Mouse (Mus musculus): ENCODE measurements around the gene Gm17018. TPM values are rescaled to one million over a fixed set of nuclear protein-coding genes. Genes with fewer than 3 reads are reported as not detected.

Gm17018 gene
- polyA plus RNA-seq, 1 experiment from 2014 or later, result 53.5 TPM

DNA sequence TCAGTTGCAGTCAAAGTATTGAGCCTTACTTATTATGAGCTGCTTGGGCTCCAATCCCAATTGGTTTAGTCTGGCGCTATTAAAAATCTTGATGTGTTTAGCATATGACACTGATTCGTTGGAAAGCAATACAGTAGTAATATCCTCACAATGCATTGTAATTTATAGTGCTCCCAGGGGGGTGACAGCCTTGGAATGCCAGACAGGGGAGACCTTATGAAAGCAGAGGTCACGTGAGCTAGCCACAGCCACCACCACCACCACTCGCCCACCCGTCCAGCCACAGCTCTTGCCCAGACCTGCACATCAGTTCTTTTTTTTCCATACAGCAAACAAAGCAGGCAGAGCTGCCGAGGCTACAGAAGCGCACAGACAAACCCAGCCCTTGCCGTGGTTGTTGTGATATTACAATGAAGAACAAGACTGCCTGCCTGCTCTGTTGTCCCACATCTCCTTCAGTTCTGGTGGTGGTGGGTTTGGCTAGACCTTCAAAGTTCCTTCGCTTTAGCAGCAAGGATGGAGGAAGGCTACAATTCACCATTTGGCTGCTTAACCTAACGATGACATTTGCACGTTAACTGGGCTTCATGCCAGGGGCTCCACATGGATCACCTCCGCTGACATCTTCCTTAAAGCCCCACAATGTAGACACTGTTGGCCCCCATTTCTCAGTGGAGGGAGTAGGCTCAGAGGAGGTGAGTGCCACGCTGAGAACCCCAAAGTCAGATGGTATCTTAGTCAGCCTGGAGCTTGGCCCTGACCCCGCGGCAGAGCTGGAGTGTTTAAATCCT is 5.7 kb downstream of the Gm17018 start:
- peak overlapping the region; percentile 51; the same call in 1 of the 2 replicates for H3K27ac ChIP-seq
- H3K27me3 ChIP-seq (ENCODE audit: poor library complexity, severe bottlenecking), result peaks cover 78% of the 10 kb centered on the region
- H3K4me3 ChIP-seq, result no peak overlapping the region
- H3K9me3 ChIP-seq, result no peaks in the 10 kb centered on the region
- H3K36me3 ChIP-seq (replicated peaks), result 0 out of 2 replicates have a peak, but pooled peaks cover 3% of the 10 kb centered on the region
- peaks cover 66% of the 10 kb centered on the region for H3K4me1 ChIP-seq
- DNase-seq (ENCODE audit: extremely low spot score, low spot score), result no peak
- 70% methylated on average over 15 of the region's 15 CpGs for WGBS

DNA sequence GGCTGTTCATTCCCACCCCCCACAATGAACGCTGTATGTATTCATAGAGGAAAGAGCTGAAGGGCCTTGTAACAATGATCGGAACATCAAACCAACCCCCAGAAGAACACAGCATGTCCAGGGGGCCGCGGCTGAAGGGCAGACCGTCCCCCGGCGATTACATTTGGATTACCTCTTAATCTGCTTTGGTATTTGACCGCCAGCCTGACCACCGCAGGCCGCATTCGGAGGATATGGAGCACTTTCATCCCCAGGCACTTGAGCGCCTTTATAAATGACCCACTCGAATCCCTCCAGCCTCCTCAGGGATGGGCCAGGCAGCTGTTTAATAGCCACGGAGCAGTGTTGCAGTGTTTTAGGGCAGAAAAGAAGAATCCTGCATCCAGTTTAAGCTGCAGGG is 7.0 kb downstream of the Gm17018 start:
- 6% methylated on average over 14 of the region's 14 CpGs for WGBS
- H3K27ac ChIP-seq, result peak overlapping the region; percentile 72
- H3K27me3 ChIP-seq (ENCODE audit: poor library complexity, severe bottlenecking), result peaks cover 90% of the 10 kb centered on the region
- H3K4me1 ChIP-seq, result peaks cover 59% of the 10 kb centered on the region
- no peak for DNase-seq (ENCODE audit: extremely low spot score, low spot score)
- H3K4me3 ChIP-seq, result no peak overlapping the region
- no peaks in the 10 kb centered on the region for H3K9me3 ChIP-seq
- peaks cover 12% of the 10 kb centered on the region for H3K36me3 ChIP-seq (replicated peaks)

DNA sequence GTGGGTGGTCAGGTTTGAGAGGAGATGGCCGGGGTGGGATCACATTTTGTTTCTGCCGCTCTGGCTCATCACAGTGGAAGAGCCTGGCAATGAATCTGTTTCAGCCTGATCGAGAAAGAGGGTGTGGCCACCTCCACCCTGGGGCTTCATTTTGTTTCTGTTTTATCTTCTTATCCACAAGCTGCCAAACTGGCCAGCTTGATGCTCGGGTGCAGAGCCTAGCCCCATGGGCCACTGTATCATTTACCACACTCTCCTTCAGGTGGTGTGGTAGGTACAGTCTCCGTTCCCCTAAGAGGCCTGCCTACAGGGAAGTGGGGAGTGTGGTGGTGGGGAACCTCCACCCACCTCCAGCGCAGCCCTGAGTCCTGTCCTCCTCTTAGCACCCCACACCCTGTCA is 12.6 kb downstream of the Gm17018 start:
- whole genome bisulfite sequencing, result 80% methylated on average over 6 of the region's 6 CpGs
- H3K36me3 ChIP-seq (replicated peaks), result peaks cover 45% of the 10 kb centered on the region

DNA sequence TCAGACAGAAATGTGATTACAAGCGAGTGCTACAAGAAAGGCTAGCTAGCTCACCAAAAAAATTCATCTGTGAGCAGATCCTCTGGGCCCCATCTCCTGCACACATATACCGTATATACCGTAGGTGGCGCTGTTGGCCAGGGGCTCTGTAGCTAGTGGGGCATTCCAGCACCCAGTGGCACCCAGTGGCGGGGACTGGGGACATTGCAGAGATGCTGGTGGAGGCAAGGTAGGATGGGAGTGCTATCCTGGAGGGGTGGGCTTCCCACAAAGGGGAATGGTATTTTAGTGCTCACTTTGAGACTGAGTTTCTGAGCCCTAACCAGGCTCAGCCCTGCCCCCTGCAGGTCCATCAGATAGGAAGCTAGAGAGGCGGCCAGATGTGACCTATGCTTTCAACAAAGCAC is 13.4 kb downstream of the Gm17018 start:
- Histone ChIP-seq H3K27me3 (ENCODE audit: poor library complexity, severe bottlenecking) (peaks cover 100% of the 10 kb centered on the region), H3K9me3 (no peaks in the 10 kb centered on the region), H3K4me1 (peaks cover 61% of the 10 kb centered on the region), H3K27ac (no peak overlapping the region), H3K36me3 (replicated peaks) (peaks cover 53% of the 10 kb centered on the region), H3K4me3 (no peak overlapping the region)
- DNase-seq (ENCODE audit: extremely low spot score, low spot score), result peak; percentile 61
- 25% methylated on average over 6 of the region's 6 CpGs for WGBS

More for the DNA sequence above, 12.6 kb downstream of the Gm17018 start:
- no peaks in the 10 kb centered on the region for H3K9me3 ChIP-seq
- H3K27ac ChIP-seq, result no peak overlapping the region
- H3K4me1 ChIP-seq, result peaks cover 67% of the 10 kb centered on the region
- DNase-seq (ENCODE audit: extremely low spot score, low spot score), result no peak
- peaks cover 100% of the 10 kb centered on the region for H3K27me3 ChIP-seq (ENCODE audit: poor library complexity, severe bottlenecking)
- H3K4me3 ChIP-seq, result no peak overlapping the region

DNA sequence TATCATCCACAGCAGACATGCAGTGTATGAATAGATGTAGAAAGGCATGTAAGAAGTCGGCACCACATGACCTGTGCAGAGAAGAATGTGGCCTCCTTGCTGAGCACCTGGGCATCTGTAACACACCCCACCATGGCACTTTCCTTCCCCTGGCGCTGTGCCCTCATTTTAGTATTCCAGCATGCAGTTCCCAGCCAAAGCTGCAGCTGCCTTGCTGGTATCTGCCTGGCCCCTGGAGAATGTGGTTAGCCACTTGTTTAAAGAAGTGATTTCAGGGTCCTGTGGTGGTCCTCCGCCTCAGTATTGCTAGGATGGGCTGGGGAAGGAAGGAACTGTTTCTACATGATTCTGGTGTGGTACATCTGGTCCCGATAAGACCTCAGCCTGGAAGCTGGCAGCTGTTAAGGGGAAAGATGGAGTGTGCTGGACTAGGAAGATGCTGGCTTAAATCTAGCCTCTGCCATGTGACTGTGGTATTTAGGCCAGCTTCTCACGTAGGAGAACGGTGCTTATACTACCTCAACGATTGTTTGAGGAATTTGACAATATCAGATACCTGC is 14.0 kb downstream of the Gm17018 start:
- Histone ChIP-seq H3K4me1 (peaks cover 61% of the 10 kb centered on the region), H3K36me3 (replicated peaks) (peaks cover 59% of the 10 kb centered on the region), H3K4me3 (no peak overlapping the region), H3K27ac (0 out of 2 replicates have a peak overlapping the region, but pooled peaks have one; percentile 35), H3K9me3 (no peaks in the 10 kb centered on the region), H3K27me3 (ENCODE audit: poor library complexity, severe bottlenecking) (peaks cover 100% of the 10 kb centered on the region)
- DNase-seq (ENCODE audit: extremely low spot score, low spot score), result no peak
- 81% methylated on average over 7 of the region's 7 CpGs for WGBS

DNA sequence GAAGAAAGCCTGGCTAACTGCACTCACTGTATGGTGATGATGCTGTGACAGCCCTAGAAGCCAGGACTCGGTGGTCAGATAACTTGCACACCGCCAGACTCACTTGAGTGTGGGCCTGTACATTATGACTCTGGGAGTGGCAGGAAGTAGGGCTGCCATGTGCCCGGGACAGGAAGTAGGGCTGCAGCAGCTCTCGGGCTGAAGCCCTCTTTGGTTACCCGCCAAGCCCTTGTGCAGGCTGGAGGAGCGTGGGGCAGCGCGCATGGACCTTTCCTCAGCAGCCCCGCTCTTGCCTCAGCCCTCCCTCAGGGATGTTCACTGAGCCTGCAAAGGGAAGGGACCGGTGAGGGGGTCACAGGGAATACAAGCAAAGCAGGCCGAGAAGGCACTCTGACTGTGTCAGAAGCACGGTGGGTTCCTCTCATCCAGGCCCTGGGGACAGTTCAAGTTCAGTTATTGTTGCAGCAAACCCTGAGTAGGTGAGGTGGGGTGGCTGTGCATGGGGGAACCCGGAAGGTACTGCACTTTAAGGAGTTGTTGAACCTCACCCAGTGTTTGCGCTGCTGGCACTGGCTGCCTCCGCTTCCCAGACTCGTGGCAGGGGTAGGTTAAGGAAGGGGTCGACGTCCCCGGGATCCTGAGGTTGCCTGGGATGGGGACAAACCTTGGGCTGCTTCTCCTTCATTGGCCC is 14.7 kb downstream of the Gm17018 start:
- H3K27ac ChIP-seq, result peak overlapping the region; percentile 51
- no peaks in the 10 kb centered on the region for H3K9me3 ChIP-seq
- H3K4me1 ChIP-seq, result peaks cover 61% of the 10 kb centered on the region
- WGBS, result 48% methylated on average over 19 of the region's 19 CpGs
- H3K27me3 ChIP-seq (ENCODE audit: poor library complexity, severe bottlenecking), result peaks cover 100% of the 10 kb centered on the region
- H3K36me3 ChIP-seq (replicated peaks), result peaks cover 63% of the 10 kb centered on the region
- no peak overlapping the region for H3K4me3 ChIP-seq
- no peak for DNase-seq (ENCODE audit: extremely low spot score, low spot score)

DNA sequence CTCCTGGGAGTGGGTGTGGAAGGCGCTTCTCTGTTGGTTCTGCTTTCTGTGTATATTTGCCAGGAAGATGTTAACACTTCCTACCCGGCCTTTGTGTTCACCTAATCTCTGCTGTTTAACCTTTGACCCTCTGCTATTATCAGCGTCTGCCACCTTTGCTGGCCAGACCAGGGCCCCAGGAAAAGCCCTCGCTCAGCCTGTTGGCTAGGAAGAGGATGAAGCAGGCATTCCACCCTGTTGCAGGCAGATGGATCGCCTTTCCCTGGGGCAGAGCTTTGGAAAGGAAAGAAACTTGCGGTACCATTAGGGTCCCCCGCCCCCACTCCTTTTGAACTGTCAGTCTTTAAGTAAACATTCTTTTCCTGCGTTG is 15.2 kb downstream of the Gm17018 start:
- Histone ChIP-seq H3K27me3 (ENCODE audit: poor library complexity, severe bottlenecking) (peaks cover 100% of the 10 kb centered on the region), H3K4me1 (peaks cover 66% of the 10 kb centered on the region), H3K9me3 (no peaks in the 10 kb centered on the region), H3K36me3 (replicated peaks) (peaks cover 63% of the 10 kb centered on the region), H3K27ac (peak overlapping the region; percentile 51; the same call in 1 of the 2 replicates), H3K4me3 (no peak overlapping the region)
- 3% methylated on average over 8 of the region's 8 CpGs for WGBS
- DNase-seq (ENCODE audit: extremely low spot score, low spot score), result no peak

DNA sequence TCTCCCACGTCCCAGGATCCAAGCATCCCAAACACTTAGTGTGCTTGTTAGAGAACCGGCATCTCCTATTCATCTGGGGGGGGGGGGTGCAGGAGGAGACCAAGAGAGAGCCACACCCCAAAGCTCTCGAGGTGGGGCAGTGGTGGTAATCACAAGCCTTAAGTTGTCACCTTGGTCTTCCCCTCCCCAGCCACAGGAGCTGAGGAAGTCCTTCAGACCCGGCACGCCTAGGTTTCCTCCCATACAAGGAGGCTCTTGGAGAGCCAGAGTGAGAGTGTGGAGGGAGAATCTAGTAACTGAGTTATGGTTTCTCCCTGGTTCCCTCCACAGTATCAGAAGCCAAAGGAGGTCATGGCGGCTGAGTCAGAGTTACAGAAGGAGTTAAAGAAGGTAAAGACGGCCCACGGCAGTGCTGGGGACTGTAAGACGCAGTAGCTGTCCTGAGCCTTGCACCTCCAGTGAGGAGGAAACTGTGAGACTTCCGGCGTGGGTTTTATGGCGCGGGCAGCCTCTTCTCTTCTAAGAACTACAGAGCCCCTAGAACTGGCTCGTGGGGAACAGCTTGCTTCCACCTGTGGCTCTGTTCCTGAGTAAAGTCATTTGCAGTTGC is 16.8 kb downstream of the Gm17018 start:
- H3K4me3 ChIP-seq, result no peak overlapping the region
- 0 out of 2 replicates have a peak overlapping the region, but pooled peaks have one; percentile 51 for H3K27ac ChIP-seq
- peaks cover 80% of the 10 kb centered on the region for H3K4me1 ChIP-seq
- H3K36me3 ChIP-seq (replicated peaks), result peaks cover 62% of the 10 kb centered on the region
- no peak for DNase-seq (ENCODE audit: extremely low spot score, low spot score)
- 89% methylated on average over 14 of the region's 14 CpGs for WGBS
- peaks cover 3% of the 10 kb centered on the region; the same call in 1 of the 2 replicates for H3K9me3 ChIP-seq
- H3K27me3 ChIP-seq (ENCODE audit: poor library complexity, severe bottlenecking), result peaks cover 100% of the 10 kb centered on the region

DNA sequence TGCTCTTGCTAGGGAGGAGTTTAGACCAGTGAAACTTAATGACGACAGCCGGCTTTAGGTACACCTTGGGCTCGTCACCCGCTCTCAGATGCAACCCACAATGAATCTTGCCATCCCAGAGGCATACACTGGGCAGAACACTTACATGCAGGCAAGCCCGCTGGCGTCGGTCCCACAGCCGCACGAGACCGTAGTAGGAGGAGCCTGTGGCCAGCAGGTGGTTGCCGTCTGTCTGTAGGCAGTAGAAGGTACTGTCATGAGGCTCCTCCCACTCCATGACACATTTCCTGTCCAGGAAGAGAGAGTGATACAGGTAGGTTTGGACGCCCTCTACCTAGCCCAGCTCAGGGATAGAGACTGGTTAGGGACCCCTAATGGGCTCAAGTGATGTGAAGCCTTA is 18.6 kb downstream of the Gm17018 start:
- Histone ChIP-seq H3K4me1 (peaks cover 86% of the 10 kb centered on the region), H3K4me3 (no peak overlapping the region), H3K9me3 (peaks cover 3% of the 10 kb centered on the region; the same call in 1 of the 2 replicates), H3K27me3 (ENCODE audit: poor library complexity, severe bottlenecking) (peaks cover 100% of the 10 kb centered on the region), H3K27ac (no peak overlapping the region), H3K36me3 (replicated peaks) (peaks cover 51% of the 10 kb centered on the region)
- DNase-seq (ENCODE audit: extremely low spot score, low spot score), result no peak
- 90% methylated on average over 12 of the region's 12 CpGs for WGBS

DNA sequence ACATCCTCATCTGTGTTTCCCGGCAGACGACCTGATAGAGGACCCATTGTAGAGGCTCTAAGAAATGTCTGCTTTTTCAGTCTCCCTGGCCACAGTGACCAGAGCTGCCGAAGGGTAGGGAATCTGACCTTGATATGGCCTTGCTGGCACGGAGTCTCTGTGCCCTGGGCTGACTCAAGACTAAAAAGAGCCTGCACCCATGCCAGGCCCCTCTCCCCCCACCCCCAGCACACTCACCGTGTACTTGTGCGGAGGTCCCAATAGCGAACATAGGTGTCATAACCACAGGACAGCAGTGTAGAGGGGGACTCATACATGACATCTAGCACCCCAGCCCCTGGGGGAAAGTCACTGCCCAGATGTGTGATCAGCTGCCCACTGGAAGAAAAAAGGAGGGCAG is 19.0 kb downstream of the Gm17018 start:
- 91% methylated on average over 7 of the region's 7 CpGs for WGBS
- peaks cover 49% of the 10 kb centered on the region for H3K36me3 ChIP-seq (replicated peaks)
- peaks cover 84% of the 10 kb centered on the region for H3K4me1 ChIP-seq
- no peak for DNase-seq (ENCODE audit: extremely low spot score, low spot score)
- peaks cover 100% of the 10 kb centered on the region for H3K27me3 ChIP-seq (ENCODE audit: poor library complexity, severe bottlenecking)
- peaks cover 3% of the 10 kb centered on the region; the same call in 1 of the 2 replicates for H3K9me3 ChIP-seq
- no peak overlapping the region for H3K4me3 ChIP-seq
- H3K27ac ChIP-seq, result peak overlapping the region; percentile 20; the same call in 1 of the 2 replicates

DNA sequence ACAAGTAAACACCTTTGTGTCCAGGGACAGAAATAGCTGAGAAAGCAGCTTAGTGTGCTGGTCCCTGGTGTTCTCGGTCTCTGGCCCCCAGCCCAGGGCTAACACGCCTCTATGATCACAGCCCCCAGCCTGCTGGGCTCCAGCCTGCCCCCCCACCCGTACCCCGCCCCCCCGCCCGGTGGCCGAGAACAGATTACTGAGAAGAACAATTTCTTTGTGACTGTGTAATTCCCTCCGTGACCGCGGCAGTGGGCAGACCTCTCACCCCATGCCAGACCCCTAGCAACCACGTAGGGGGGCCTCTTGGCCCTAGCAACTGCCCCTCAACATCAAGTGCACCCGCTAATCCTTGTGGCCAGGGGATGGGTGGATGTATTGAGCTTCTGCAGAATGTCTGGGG is 19.8 kb downstream of the Gm17018 start:
- peaks cover 82% of the 10 kb centered on the region for H3K4me1 ChIP-seq
- H3K27ac ChIP-seq, result peak overlapping the region; percentile 20; the same call in 1 of the 2 replicates
- no peak for DNase-seq (ENCODE audit: extremely low spot score, low spot score)
- no peak overlapping the region for H3K4me3 ChIP-seq
- peaks cover 100% of the 10 kb centered on the region for H3K27me3 ChIP-seq (ENCODE audit: poor library complexity, severe bottlenecking)
- H3K9me3 ChIP-seq, result peaks cover 3% of the 10 kb centered on the region; the same call in 1 of the 2 replicates
- WGBS, result 36% methylated on average over 12 of the region's 12 CpGs
- peaks cover 41% of the 10 kb centered on the region for H3K36me3 ChIP-seq (replicated peaks)

DNA sequence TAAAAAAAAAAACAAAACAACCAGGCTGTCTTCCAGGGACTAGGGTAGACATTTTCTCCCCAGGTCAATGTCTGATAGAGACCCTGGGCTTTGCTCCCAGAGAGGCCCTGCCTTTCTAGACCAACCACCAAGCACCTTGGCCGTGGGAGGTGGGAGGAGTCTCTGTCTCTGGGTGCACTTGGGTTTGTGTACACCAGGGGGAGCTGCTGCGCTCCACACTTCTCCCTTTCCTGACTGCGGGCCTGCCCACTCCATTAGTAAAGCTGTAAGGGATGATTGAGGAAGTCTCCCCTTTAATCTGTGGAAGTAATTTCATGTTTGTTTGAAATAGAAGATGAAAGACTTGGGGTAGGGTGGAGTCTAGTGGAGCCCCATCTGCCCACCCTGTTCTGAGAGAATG is 20.8 kb downstream of the Gm17018 start:
- WGBS, result 73% methylated on average over 3 of the region's 3 CpGs
- Histone ChIP-seq H3K4me1 (peaks cover 82% of the 10 kb centered on the region), H3K9me3 (peaks cover 3% of the 10 kb centered on the region; the same call in 1 of the 2 replicates), H3K27me3 (ENCODE audit: poor library complexity, severe bottlenecking) (peaks cover 100% of the 10 kb centered on the region), H3K36me3 (replicated peaks) (peaks cover 40% of the 10 kb centered on the region), H3K27ac (no peak overlapping the region), H3K4me3 (no peak overlapping the region)
- DNase-seq (ENCODE audit: extremely low spot score, low spot score), result peak; percentile 61
